Mouse (Mus musculus) midbrain, embryonic 11.5 days (tissue): ENCODE measurements at regions not wholly inside any gene's neighbourhood (a gene's known extent, or its start where the extent isn't known, plus 50 kb on each side); places are given as distances from the start of the nearest gene placed in this dataset.
A peak's percentile ranks its signal among the peaks of the same experiment; 100 is the strongest.

Experiments
- ATAC-seq: fragments of 200-750 bp; cut with Nextera tagmentation; 2 replicates; pipeline ENCODE4 v1.8.0; 2017; ENCODE audit warnings: moderate TSS enrichment, moderate library complexity; ENCODE audit not compliant: low FRiP score
- DNase-seq: peaks from one replicate; pipeline ENCODE4 v3.0.0; 2015; ENCODE audit warnings: low spot score; ENCODE audit errors: missing footprints
- H3K27ac ChIP-seq: fragments of 300-500 bp; sonication (generic); 2 replicates; pipeline ENCODE4 v1.5.1; 2014; ENCODE audit warnings: low read depth, low read length
- H3K27me3 ChIP-seq: fragments of 300-500 bp; sonication (generic); 2 replicates; pipeline ENCODE4 v1.6.1; 2014; ENCODE audit warnings: mild to moderate bottlenecking, low read length, moderate library complexity, mixed read lengths; ENCODE audit not compliant: control insufficient read depth, insufficient read depth
- H3K36me3 ChIP-seq: fragments of 300-500 bp; sonication (generic); 2 replicates; pipeline ENCODE4 v1.6.1; 2014; ENCODE audit warnings: mild to moderate bottlenecking, low read length, moderate library complexity, mixed read lengths; ENCODE audit not compliant: control insufficient read depth, insufficient read depth
- H3K4me1 ChIP-seq: fragments of 300-500 bp; sonication (generic); 2 replicates; pipeline ENCODE4 v1.6.1; 2014; ENCODE audit warnings: low read length; ENCODE audit not compliant: control insufficient read depth, insufficient read depth
- H3K4me2 ChIP-seq: fragments of 300-500 bp; sonication (generic); 2 replicates; pipeline ENCODE4 v1.6.1; 2014; ENCODE audit warnings: mild to moderate bottlenecking, moderate library complexity
- H3K4me3 ChIP-seq: fragments of 300-500 bp; sonication (generic); 2 replicates; pipeline ENCODE4 v1.5.1; 2014; ENCODE audit warnings: low read depth, low read length
- H3K9ac ChIP-seq: fragments of 300-500 bp; sonication (generic); 2 replicates; pipeline ENCODE4 v1.6.1; 2014; ENCODE audit warnings: low read length
- H3K9me3 ChIP-seq: fragments of 300-500 bp; sonication (generic); 2 replicates; pipeline ENCODE4 v1.6.1; 2016; ENCODE audit warnings: low read length; ENCODE audit not compliant: control insufficient read depth
- WGBS: fragments of 180-500 bp; shearing (Covaris S2); extraction: QIAGEN DNeasy Blood & Tissue Kit; methylation state at CpG from one replicate; pipeline ENCODE4 v1.1.7; 2014; 5-methylcytosine and 5-hydroxymethylcytosine counted together

- no peak overlapping the region for H3K9ac ChIP-seq
- no peak overlapping the region for H3K4me3 ChIP-seq
- no peaks in the 10 kb centered on the region for H3K36me3 ChIP-seq
- 0 out of 2 replicates have a peak, but pooled peaks cover 2% of the 10 kb centered on the region for H3K9me3 ChIP-seq
- H3K4me1 ChIP-seq: no peaks in the 10 kb centered on the region
- 87% methylated on average over 5 of the region's 5 CpGs for WGBS
- H3K4me2 ChIP-seq: no peak overlapping the region
- ATAC-seq (peak; percentile 27; the same call in 1 of the 2 replicates), DNase-seq (no peak)
- H3K27ac ChIP-seq: no peak overlapping the region
- H3K27me3 ChIP-seq: no peaks in the 10 kb centered on the region
Observed at GRCm38 (mm10) chr12:28975249-28975648, 223.6 kb downstream of the Eipr1 start.

- H3K4me2 ChIP-seq: no peak overlapping the region
- no peaks in the 10 kb centered on the region for H3K4me1 ChIP-seq
- ATAC-seq (no peak), DNase-seq (no peak)
- no peak overlapping the region for H3K9ac ChIP-seq
- H3K36me3 ChIP-seq: no peaks in the 10 kb centered on the region
- no peaks in the 10 kb centered on the region for H3K9me3 ChIP-seq
- WGBS: 78% methylated on average over 7 of the region's 7 CpGs
- no peak overlapping the region for H3K27ac ChIP-seq
- no peak overlapping the region for H3K4me3 ChIP-seq
- no peaks in the 10 kb centered on the region for H3K27me3 ChIP-seq
Observed at GRCm38 (mm10) chr12:28979679-28980078, 228.1 kb downstream of the Eipr1 start.

- ATAC-seq: no peak
- no peak for DNase-seq
- Histone ChIP-seq H3K4me1 (no peaks in the 10 kb centered on the region), H3K27ac (no peak overlapping the region), H3K4me3 (no peak overlapping the region), H3K9me3 (no peaks in the 10 kb centered on the region), H3K4me2 (no peak overlapping the region), H3K9ac (no peak overlapping the region), H3K36me3 (no peaks in the 10 kb centered on the region), H3K27me3 (no peaks in the 10 kb centered on the region)
- 65% methylated on average over 7 of the region's 7 CpGs for WGBS
Observed at GRCm38 (mm10) chr12:28986214-28986613, 234.6 kb downstream of the Eipr1 start.

GRCm38 (mm10) chr12:28997474-28998192 is 246.0 kb downstream of the Eipr1 start:
- H3K27me3 ChIP-seq: no peaks in the 10 kb centered on the region
- no peak for ATAC-seq
- H3K9me3 ChIP-seq: no peaks in the 10 kb centered on the region
- no peak overlapping the region for H3K9ac ChIP-seq
- no peak overlapping the region for H3K27ac ChIP-seq
- H3K4me1 ChIP-seq: no peaks in the 10 kb centered on the region
- 75% methylated on average over 15 of the region's 15 CpGs for WGBS
- no peak overlapping the region for H3K4me3 ChIP-seq
- no peak overlapping the region for H3K4me2 ChIP-seq
- no peaks in the 10 kb centered on the region for H3K36me3 ChIP-seq
- DNase-seq: no peak

- WGBS: 77% methylated on average over 6 of the region's 6 CpGs
- Histone ChIP-seq H3K4me1 (no peaks in the 10 kb centered on the region), H3K27ac (no peak overlapping the region), H3K36me3 (no peaks in the 10 kb centered on the region), H3K9me3 (no peaks in the 10 kb centered on the region), H3K27me3 (no peaks in the 10 kb centered on the region), H3K4me2 (no peak overlapping the region), H3K9ac (no peak overlapping the region), H3K4me3 (no peak overlapping the region)
- DNase-seq: no peak
- no peak for ATAC-seq
Observed at GRCm38 (mm10) chr12:28999963-29000451, 248.4 kb downstream of the Eipr1 start.

GRCm38 (mm10) chr12:29004504-29004903 is 252.9 kb downstream of the Eipr1 start:
- Histone ChIP-seq H3K9me3 (no peaks in the 10 kb centered on the region), H3K4me2 (no peak overlapping the region), H3K9ac (no peak overlapping the region), H3K4me1 (no peaks in the 10 kb centered on the region), H3K27me3 (no peaks in the 10 kb centered on the region), H3K4me3 (no peak overlapping the region), H3K36me3 (no peaks in the 10 kb centered on the region), H3K27ac (no peak overlapping the region)
- 89% methylated on average over 13 of the region's 13 CpGs for WGBS
- ATAC-seq (no peak), DNase-seq (no peak)

- no peaks in the 10 kb centered on the region for H3K9me3 ChIP-seq
- ATAC-seq (no peak), DNase-seq (no peak)
- no peak overlapping the region for H3K4me3 ChIP-seq
- H3K9ac ChIP-seq: no peak overlapping the region
- 90% methylated on average over 9 of the region's 9 CpGs for WGBS
- H3K4me2 ChIP-seq: no peak overlapping the region
- no peaks in the 10 kb centered on the region for H3K36me3 ChIP-seq
- H3K27ac ChIP-seq: no peak overlapping the region
- H3K4me1 ChIP-seq: no peaks in the 10 kb centered on the region; the same call in 1 of the 2 replicates
- no peaks in the 10 kb centered on the region for H3K27me3 ChIP-seq
Observed at GRCm38 (mm10) chr12:29014601-29015000, 263.0 kb downstream of the Eipr1 start.

- Histone ChIP-seq H3K4me3 (no peak overlapping the region), H3K9me3 (no peaks in the 10 kb centered on the region), H3K4me2 (no peak overlapping the region), H3K4me1 (no peaks in the 10 kb centered on the region; the same call in 1 of the 2 replicates), H3K27me3 (no peaks in the 10 kb centered on the region), H3K27ac (no peak overlapping the region), H3K9ac (no peak overlapping the region), H3K36me3 (no peaks in the 10 kb centered on the region)
- DNase-seq (no peak), ATAC-seq (0 out of 2 replicates have a peak, but pooled peaks have one; percentile 16)
- WGBS: 66% methylated on average over 10 of the region's 10 CpGs
Observed at GRCm38 (mm10) chr12:29015200-29015862, 263.7 kb downstream of the Eipr1 start.

GRCm38 (mm10) chr12:29021152-29021551 is 269.5 kb downstream of the Eipr1 start:
- H3K4me2 ChIP-seq: no peak overlapping the region
- DNase-seq (no peak), ATAC-seq (no peak)
- H3K27me3 ChIP-seq: no peaks in the 10 kb centered on the region
- H3K9ac ChIP-seq: no peak overlapping the region
- no peaks in the 10 kb centered on the region for H3K36me3 ChIP-seq
- no peak overlapping the region for H3K27ac ChIP-seq
- no peak overlapping the region for H3K4me3 ChIP-seq
- H3K4me1 ChIP-seq: no peaks in the 10 kb centered on the region
- WGBS: 76% methylated on average over 5 of the region's 5 CpGs
- no peaks in the 10 kb centered on the region for H3K9me3 ChIP-seq
